Mouse (Mus musculus): ENCODE results near the gene Myo9a. TPM values are rescaled to one million over a fixed set of nuclear protein-coding genes. Genes with fewer than 3 reads are reported as not detected.
"Not testable (repeated sequence)": the region's sequence is repeated elsewhere in the genome, so short reads cannot be mapped to it uniquely, and the experiment has no call there.

Myo9a gene
- polyA plus RNA-seq, 1 experiment from 2014 or later: 24.6 TPM

GRCm38 (mm10) chr9:59953556-59953955 is 202.9 kb downstream of the Myo9a start:
- 85% methylated on average over 7 of the region's 7 CpGs for WGBS
- Histone ChIP-seq H3K4me1 (replicated peaks) (no peaks in the 10 kb centered on the region), H3K9ac (no peak overlapping the region), H3K36me3 (no peaks in the 10 kb centered on the region), H3K27ac (replicated peaks) (no peak overlapping the region), H3K9me3 (no peaks in the 10 kb centered on the region), H3K27me3 (no peaks in the 10 kb centered on the region), H3K4me3 (no peak overlapping the region), H3K4me2 (no peak overlapping the region)
- ATAC-seq (ENCODE audit: low FRiP score, low read depth): no peak

- H3K4me1 ChIP-seq (replicated peaks): no peaks in the 10 kb centered on the region
- H3K9ac ChIP-seq: no peak overlapping the region
- no peaks in the 10 kb centered on the region for H3K27me3 ChIP-seq
- no peaks in the 10 kb centered on the region for H3K36me3 ChIP-seq
- ATAC-seq (ENCODE audit: low FRiP score, low read depth): no peak
- H3K9me3 ChIP-seq: no peaks in the 10 kb centered on the region
- H3K27ac ChIP-seq (replicated peaks): no peak overlapping the region
- no peak overlapping the region for H3K4me2 ChIP-seq
- H3K4me3 ChIP-seq: no peak overlapping the region
- WGBS: 54% methylated on average over 3 of the region's 3 CpGs
Measured at GRCm38 (mm10) chr9:59955199-59955598, 204.5 kb downstream of the Myo9a start.

- no peak overlapping the region for H3K4me2 ChIP-seq
- H3K36me3 ChIP-seq: no peaks in the 10 kb centered on the region
Measured at GRCm38 (mm10) chr9:59955692-59956091, 205.0 kb downstream of the Myo9a start.

GRCm38 (mm10) chr9:59956496-59956895 is 205.8 kb downstream of the Myo9a start:
- Histone ChIP-seq H3K9me3 (no peaks in the 10 kb centered on the region), H3K27me3 (no peaks in the 10 kb centered on the region), H3K4me2 (no peak overlapping the region), H3K4me1 (replicated peaks) (peaks cover 3% of the 10 kb centered on the region; the same call in 1 of the 2 replicates), H3K36me3 (no peaks in the 10 kb centered on the region), H3K4me3 (no peak overlapping the region), H3K9ac (no peak overlapping the region), H3K27ac (replicated peaks) (no peak overlapping the region)
- ATAC-seq (ENCODE audit: low FRiP score, low read depth): no peak
- 48% methylated on average over 6 of the region's 6 CpGs for WGBS

More at GRCm38 (mm10) chr9:59955692-59956091, 205.0 kb downstream of the Myo9a start:
- H3K4me3 ChIP-seq: no peak overlapping the region
- H3K4me1 ChIP-seq (replicated peaks): no peaks in the 10 kb centered on the region
- no peak overlapping the region for H3K27ac ChIP-seq (replicated peaks)
- H3K27me3 ChIP-seq: no peaks in the 10 kb centered on the region
- H3K9me3 ChIP-seq: no peaks in the 10 kb centered on the region
- ATAC-seq (ENCODE audit: low FRiP score, low read depth): no peak
- 68% methylated on average over 6 of the region's 6 CpGs for WGBS
- no peak overlapping the region for H3K9ac ChIP-seq

- not testable (repeated sequence) for H3K4me3 ChIP-seq; H3K9me3 ChIP-seq; H3K27me3 ChIP-seq; H3K27ac ChIP-seq (replicated peaks); H3K36me3 ChIP-seq; H3K4me1 ChIP-seq (replicated peaks); ATAC-seq (ENCODE audit: low FRiP score, low read depth); H3K9ac ChIP-seq; H3K4me2 ChIP-seq
- 59% methylated on average over 1 of the region's 1 CpGs for WGBS
Measured at GRCm38 (mm10) chr9:59958115-59958514, 207.4 kb downstream of the Myo9a start.

- H3K4me1 ChIP-seq (replicated peaks): peaks cover 5% of the 10 kb centered on the region; the same call in 1 of the 2 replicates
Measured at GRCm38 (mm10) chr9:59959276-59959675, 208.6 kb downstream of the Myo9a start.

GRCm38 (mm10) chr9:59960559-59960958 is 209.9 kb downstream of the Myo9a start, which contains the start of gene Nr2e3:
Gene Nr2e3, minus strand, starts transcription at chr9:59960659.
- Histone ChIP-seq H3K27me3 (no peaks in the 10 kb centered on the region), H3K27ac (replicated peaks) (no peak within 1 kb of the TSS), H3K4me2 (no peak within 1 kb of the TSS), H3K9me3 (no peaks in the 10 kb centered on the region), H3K36me3 (no peaks in the 10 kb centered on the region), H3K4me1 (replicated peaks) (peaks cover 5% of the 10 kb centered on the region; the same call in 1 of the 2 replicates), H3K4me3 (no peak within 1 kb of the TSS), H3K9ac (no peak within 1 kb of the TSS)
- no peak for ATAC-seq (ENCODE audit: low FRiP score, low read depth)
- 93% methylated on average over 10 of the region's 10 CpGs for WGBS

More at GRCm38 (mm10) chr9:59959276-59959675, 208.6 kb downstream of the Myo9a start:
- no peaks in the 10 kb centered on the region for H3K36me3 ChIP-seq
- H3K4me2 ChIP-seq: no peak overlapping the region
- H3K9ac ChIP-seq: no peak overlapping the region
- no peaks in the 10 kb centered on the region for H3K27me3 ChIP-seq
- no peak overlapping the region for H3K4me3 ChIP-seq
- no peak overlapping the region for H3K27ac ChIP-seq (replicated peaks)
- H3K9me3 ChIP-seq: no peaks in the 10 kb centered on the region
- ATAC-seq (ENCODE audit: low FRiP score, low read depth): peak; percentile 57; the same call in 1 of the 2 replicates
- WGBS: 2% methylated on average over 8 of the region's 8 CpGs

GRCm38 (mm10) chr9:59961201-59961955 is 210.7 kb downstream of the Myo9a start:
- H3K4me1 ChIP-seq (replicated peaks): peaks cover 5% of the 10 kb centered on the region; the same call in 1 of the 2 replicates
- H3K4me3 ChIP-seq: no peak overlapping the region
- H3K27ac ChIP-seq (replicated peaks): no peak overlapping the region
- H3K27me3 ChIP-seq: no peaks in the 10 kb centered on the region
- H3K9ac ChIP-seq: no peak overlapping the region
- no peaks in the 10 kb centered on the region for H3K36me3 ChIP-seq
- no peaks in the 10 kb centered on the region for H3K9me3 ChIP-seq
- no peak for ATAC-seq (ENCODE audit: low FRiP score, low read depth)
- 48% methylated on average over 14 of the region's 14 CpGs for WGBS
- no peak overlapping the region for H3K4me2 ChIP-seq

- H3K27ac ChIP-seq (replicated peaks): no peak overlapping the region
- 65% methylated on average over 3 of the region's 3 CpGs for WGBS
- no peaks in the 10 kb centered on the region for H3K9me3 ChIP-seq
Measured at GRCm38 (mm10) chr9:59964367-59964766, 213.7 kb downstream of the Myo9a start.

GRCm38 (mm10) chr9:59965046-59965445 is 214.3 kb downstream of the Myo9a start:
- 87% methylated on average over 10 of the region's 10 CpGs for WGBS
- Histone ChIP-seq H3K4me3 (no peak overlapping the region), H3K4me2 (no peak overlapping the region), H3K36me3 (no peaks in the 10 kb centered on the region), H3K27ac (replicated peaks) (no peak overlapping the region), H3K9me3 (no peaks in the 10 kb centered on the region), H3K4me1 (replicated peaks) (peaks cover 5% of the 10 kb centered on the region; the same call in 1 of the 2 replicates), H3K9ac (no peak overlapping the region), H3K27me3 (no peaks in the 10 kb centered on the region)
- no peak for ATAC-seq (ENCODE audit: low FRiP score, low read depth)

More at GRCm38 (mm10) chr9:59964367-59964766, 213.7 kb downstream of the Myo9a start:
- Histone ChIP-seq H3K27me3 (no peaks in the 10 kb centered on the region), H3K4me1 (replicated peaks) (peaks cover 5% of the 10 kb centered on the region; the same call in 1 of the 2 replicates), H3K4me2 (no peak overlapping the region), H3K36me3 (no peaks in the 10 kb centered on the region), H3K9ac (no peak overlapping the region), H3K4me3 (no peak overlapping the region)
- ATAC-seq (ENCODE audit: low FRiP score, low read depth): no peak

GRCm38 (mm10) chr9:59969383-59969782 is 218.7 kb downstream of the Myo9a start:
- H3K27ac ChIP-seq (replicated peaks): no peak overlapping the region
- 0 out of 2 replicates have a peak, but pooled peaks have one; percentile 74 for ATAC-seq (ENCODE audit: low FRiP score, low read depth)
- no peaks in the 10 kb centered on the region for H3K4me1 ChIP-seq (replicated peaks)
- no peak overlapping the region for H3K4me3 ChIP-seq
- H3K9me3 ChIP-seq: no peaks in the 10 kb centered on the region
- H3K4me2 ChIP-seq: no peak overlapping the region
- H3K9ac ChIP-seq: no peak overlapping the region
- 32% methylated on average over 6 of the region's 6 CpGs for WGBS
- H3K36me3 ChIP-seq: no peaks in the 10 kb centered on the region
- no peaks in the 10 kb centered on the region for H3K27me3 ChIP-seq

- Histone ChIP-seq H3K4me2 (no peak overlapping the region), H3K27ac (replicated peaks) (no peak overlapping the region), H3K4me1 (replicated peaks) (no peaks in the 10 kb centered on the region), H3K27me3 (no peaks in the 10 kb centered on the region), H3K36me3 (no peaks in the 10 kb centered on the region), H3K9me3 (no peaks in the 10 kb centered on the region), H3K4me3 (no peak overlapping the region), H3K9ac (no peak overlapping the region)
- 68% methylated on average over 4 of the region's 4 CpGs for WGBS
- ATAC-seq (ENCODE audit: low FRiP score, low read depth): no peak
Measured at GRCm38 (mm10) chr9:59971263-59971662, 220.6 kb downstream of the Myo9a start.
